Mouse (Mus musculus) G1E (cell line): ENCODE measurements around the gene Fam169b. TPM values are rescaled to one million over a fixed set of nuclear protein-coding genes. Genes with fewer than 3 reads are reported as not detected.

Experiments used
- ATAC-seq: 2 replicates; pipeline ENCODE4 v1.8.0; 2016; ENCODE audit warnings: mild to moderate bottlenecking; ENCODE audit not compliant: insufficient number of reproducible peaks, poor library complexity, low FRiP score, severe bottlenecking; ENCODE audit errors: extremely low read depth
- DNase-seq: peaks from one replicate; pipeline ENCODE4 v3.0.0; 2012; ENCODE audit warnings: low spot score
- H3K27me3 ChIP-seq: 2 replicates; pipeline ENCODE4 v1.6.1; 2012; ENCODE audit warnings: mild to moderate bottlenecking, low read length, inconsistent platforms; ENCODE audit not compliant: insufficient read depth
- H3K36me3 ChIP-seq: replicated peaks from 2 replicates; pipeline ENCODE3; 2012; ENCODE audit warnings: mild to moderate bottlenecking, inconsistent platforms
- H3K4me1 ChIP-seq: 2 replicates; pipeline ENCODE4 v1.6.1; 2012; ENCODE audit warnings: low read depth, low read length, inconsistent platforms, mixed read lengths; ENCODE audit not compliant: insufficient read depth
- H3K4me3 ChIP-seq: 2 replicates; pipeline ENCODE4 v1.5.1; 2012; ENCODE audit warnings: low read depth, mild to moderate bottlenecking, inconsistent platforms, low read length, moderate library complexity, mixed read lengths
- H3K9me3 ChIP-seq: replicated peaks from 2 replicates; pipeline ENCODE4 v1.6.1; 2012; ENCODE audit warnings: inconsistent platforms
- CTCF ChIP-seq: IDR thresholded peaks from 2 replicates; pipeline ENCODE4 v1.5.1; 2012; ENCODE audit warnings: low read depth, low read length, inconsistent platforms, mixed read lengths
- GATA1 ChIP-seq: IDR thresholded peaks from 2 replicates; pipeline ENCODE4 v1.6.1; 2012; ENCODE audit warnings: borderline replicate concordance, low read length, inconsistent platforms, mixed read lengths
- GATA2 ChIP-seq: IDR thresholded peaks from 2 replicates; pipeline ENCODE4 v1.6.1; 2012; ENCODE audit warnings: low read depth, low read length, inconsistent platforms, borderline replicate concordance
- POLR2AphosphoS5 ChIP-seq: IDR thresholded peaks from 2 replicates; pipeline ENCODE4 v1.6.1; 2012; ENCODE audit warnings: low read depth, low read length, inconsistent platforms; ENCODE audit not compliant: insufficient replicate concordance
- TAL1 ChIP-seq: conservative IDR thresholded peaks from 2 replicates; pipeline ENCODE4 v1.6.1; 2012; ENCODE audit warnings: low read depth, low read length, inconsistent platforms, mixed read lengths
- polyA plus RNA-seq: library from polyadenylated mRNA; stranded (reverse); fragments of >175 nt; gene quantifications from 2 replicates; pipeline ENCODE4 v1.2.3, GENCODE M21; 2012
- total RNA-seq, 2 experiments: library from RNA; stranded (forward) in 1 of 2; stranded (reverse) in 1 of 2; fragments of 200-1000 nt in 1 of 2; fragments of >200 nt in 1 of 2; fragmentation: Nextera tagmentation in 1 of 2; gene quantifications; 2 replicates each; pipeline ENCODE4 v1.2.3; 2014 to 2017

Gene Fam169b
- total and polyA plus RNA-seq, 3 experiments = 0.16 TPM; not detected in 2

- H3K36me3 ChIP-seq = no peaks in the 10 kb centered on the region
- no peak for ATAC-seq
Measured at GRCm38 (mm10) chr7:68318006-68318788, 44.6 kb downstream of the Fam169b start.

DNA sequence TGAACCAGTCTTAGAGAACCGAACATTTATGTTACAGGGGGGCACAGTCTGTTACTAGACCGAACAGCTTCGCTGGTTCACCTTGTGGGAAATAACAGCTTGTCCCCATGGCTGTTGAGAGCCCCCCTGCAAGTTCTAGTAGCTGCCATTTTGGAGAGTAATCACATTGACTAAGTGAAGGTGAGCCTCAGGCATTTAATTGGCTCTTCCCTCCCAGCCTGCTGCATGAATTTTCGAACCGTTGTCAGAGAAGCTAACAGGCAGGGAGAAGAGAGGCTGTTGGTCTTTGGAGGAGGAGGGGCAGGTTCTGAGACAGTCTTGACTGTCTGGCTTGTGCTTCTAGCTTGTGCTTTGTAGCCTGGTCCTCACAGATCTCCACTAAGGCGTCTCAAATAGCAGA lies 45.3 kb downstream of the Fam169b start:
- ATAC-seq = no peak
- no peak overlapping the region for H3K4me3 ChIP-seq

More at GRCm38 (mm10) chr7:68318006-68318788, 44.6 kb downstream of the Fam169b start:
- no peak overlapping the region for H3K4me3 ChIP-seq
- peaks cover 27% of the 10 kb centered on the region for H3K9me3 ChIP-seq
- H3K4me1 ChIP-seq = no peaks in the 10 kb centered on the region
- TF ChIP-seq TAL1 = no peak
- TF ChIP-seq GATA2 = no peak
- no peak for TF ChIP-seq CTCF
- TF ChIP-seq POLR2AphosphoS5 = no peak
- no peak for TF ChIP-seq GATA1
- H3K27me3 ChIP-seq = no peaks in the 10 kb centered on the region
- DNase-seq = no peak

DNA sequence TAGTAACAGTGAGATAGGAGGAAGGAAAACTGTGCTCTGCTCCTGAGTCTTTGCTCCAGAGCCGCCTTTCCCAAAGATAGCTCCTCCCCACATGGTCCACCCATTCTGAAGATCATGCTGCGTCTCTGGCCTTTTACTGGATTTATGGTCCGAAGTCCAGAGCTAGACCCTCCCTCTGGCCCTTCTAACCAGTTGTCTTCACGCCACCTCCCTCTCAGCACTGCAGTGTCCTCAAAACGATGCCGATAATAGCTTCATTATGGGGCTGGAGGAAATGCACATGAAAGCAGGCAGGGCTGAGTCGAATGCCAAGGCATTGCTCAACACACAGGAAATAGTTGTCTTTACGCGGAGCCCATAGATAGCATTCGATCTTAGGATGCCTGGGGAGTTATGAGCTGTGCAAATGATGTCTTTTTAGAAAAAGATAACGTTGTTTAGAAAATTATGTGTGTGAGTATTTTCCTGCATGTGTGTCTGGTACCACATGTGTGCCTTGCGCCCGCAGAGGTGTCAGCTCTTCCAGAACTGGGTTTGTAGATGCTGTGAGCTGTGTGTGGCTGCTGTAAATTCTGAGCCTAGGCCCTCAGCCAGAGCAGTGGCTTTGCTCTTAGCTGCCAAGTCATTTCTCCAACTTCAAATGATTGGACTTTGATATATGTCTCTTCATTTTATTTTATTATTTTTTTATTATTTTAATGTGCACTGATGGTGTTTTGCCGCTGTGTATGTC lies 46.6 kb downstream of the Fam169b start:
- no peaks in the 10 kb centered on the region for H3K36me3 ChIP-seq
- H3K27me3 ChIP-seq = no peaks in the 10 kb centered on the region
- TF ChIP-seq TAL1 (no peak), POLR2AphosphoS5 (no peak), CTCF (no peak), GATA2 (no peak), GATA1 (no peak)
- no peak for DNase-seq
- H3K4me1 ChIP-seq = no peaks in the 10 kb centered on the region
- peaks cover 20% of the 10 kb centered on the region for H3K9me3 ChIP-seq
- H3K4me3 ChIP-seq = no peak overlapping the region
- no peak for ATAC-seq

More for the DNA sequence above, 45.3 kb downstream of the Fam169b start:
- Histone ChIP-seq H3K36me3 (no peaks in the 10 kb centered on the region), H3K27me3 (no peaks in the 10 kb centered on the region), H3K9me3 (peaks cover 25% of the 10 kb centered on the region), H3K4me1 (no peaks in the 10 kb centered on the region)
- TF ChIP-seq GATA2 = no peak
- no peak for TF ChIP-seq POLR2AphosphoS5
- TF ChIP-seq TAL1 = no peak
- no peak for TF ChIP-seq CTCF
- no peak for TF ChIP-seq GATA1
- no peak for DNase-seq

GRCm38 (mm10) chr7:68323051-68323450 lies 49.4 kb downstream of the Fam169b start:
- no peak overlapping the region for H3K4me3 ChIP-seq
- H3K36me3 ChIP-seq = no peaks in the 10 kb centered on the region
- TF ChIP-seq POLR2AphosphoS5 (no peak), CTCF (no peak), GATA2 (no peak), GATA1 (no peak), TAL1 (no peak)
- no peaks in the 10 kb centered on the region for H3K4me1 ChIP-seq
- H3K9me3 ChIP-seq = peaks cover 18% of the 10 kb centered on the region
- no peak for DNase-seq
- ATAC-seq = no peak
- H3K27me3 ChIP-seq = no peaks in the 10 kb centered on the region

- no peaks in the 10 kb centered on the region for H3K27me3 ChIP-seq
- no peaks in the 10 kb centered on the region for H3K36me3 ChIP-seq
- no peaks in the 10 kb centered on the region for H3K4me1 ChIP-seq
- no peak for ATAC-seq
- no peak for DNase-seq
- H3K9me3 ChIP-seq = peaks cover 8% of the 10 kb centered on the region
- H3K4me3 ChIP-seq = no peak overlapping the region
- TF ChIP-seq CTCF (no peak), GATA1 (no peak), POLR2AphosphoS5 (no peak), TAL1 (no peak), GATA2 (no peak)
Measured at GRCm38 (mm10) chr7:68326190-68326722, 52.6 kb downstream of the Fam169b start.

- TF ChIP-seq GATA1 (no peak), POLR2AphosphoS5 (no peak), CTCF (no peak), TAL1 (no peak), GATA2 (no peak)
- H3K36me3 ChIP-seq = no peaks in the 10 kb centered on the region
- H3K4me3 ChIP-seq = no peak overlapping the region
- H3K4me1 ChIP-seq = no peaks in the 10 kb centered on the region
- DNase-seq (no peak), ATAC-seq (no peak)
- no peaks in the 10 kb centered on the region for H3K27me3 ChIP-seq
- H3K9me3 ChIP-seq = peaks cover 8% of the 10 kb centered on the region
Measured at GRCm38 (mm10) chr7:68329000-68329399, 55.4 kb downstream of the Fam169b start.
